ENCODE assay signal across 18 mouse cellular contexts in genomic region chr5:125291387-125291786, GRCm38 (mm10).
"Had no signal": no experiment of that assay in that cellular context is flagged by ENCODE, and none has a peak within 500 bp of the region (broad histone marks: within the 10 kb centered on the region; RNA-seq: fewer than 3 reads in every experiment).

No protein-coding gene starts in this region.

- H3K9me3 ChIP-seq: liver, embryonic 15.5 days; lung, embryonic 15.5 days; midbrain, embryonic 12.5 days; neural tube, embryonic 12.5 days had no signal

- DNase-seq: liver, postnatal 0 days; lung, adult 2 months; lung, postnatal 14 days; midbrain, embryonic 14.5 days; retina, postnatal 1 day; right cerebral cortex, adult 18-20 months; right cerebral cortex, postnatal 25 days; right cerebral cortex, postnatal 4 days; spleen, adult 18-20 months; thymus, adult 18-20 months; thymus, postnatal 14 days; thymus, postnatal 36 days had no signal

- H3K4me2 ChIP-seq: liver, embryonic 15.5 days; lung, embryonic 15.5 days; midbrain, embryonic 12.5 days; neural tube, embryonic 12.5 days had no signal

- H3K4me1 ChIP-seq: liver, embryonic 15.5 days; lung, embryonic 15.5 days; midbrain, embryonic 10.5 days; midbrain, embryonic 12.5 days; neural tube, embryonic 12.5 days had no signal

- H3K27me3 ChIP-seq: liver, embryonic 15.5 days; lung, embryonic 15.5 days; midbrain, embryonic 12.5 days; neural tube, embryonic 12.5 days had no signal

- H3K4me3 ChIP-seq: liver, embryonic 15.5 days; lung, embryonic 15.5 days; midbrain, embryonic 10.5 days; midbrain, embryonic 12.5 days; neural tube, embryonic 12.5 days had no signal

- H3K27ac ChIP-seq: liver, embryonic 15.5 days; lung, embryonic 15.5 days; midbrain, embryonic 10.5 days; midbrain, embryonic 12.5 days; neural tube, embryonic 12.5 days had no signal

- H3K9ac ChIP-seq: liver, embryonic 15.5 days; liver, postnatal 0 days; lung, embryonic 15.5 days; midbrain, embryonic 12.5 days; neural tube, embryonic 12.5 days had no signal

- ATAC-seq: liver, postnatal 0 days; lung, postnatal 0 days had no signal
